Mouse (Mus musculus): ENCODE results near the gene Leng1. TPM values are rescaled to one million over a fixed set of nuclear protein-coding genes. Genes with fewer than 3 reads are reported as not detected.

Leng1 gene
- polyA plus RNA-seq, 1 experiment, result 9.5 TPM

DNA sequence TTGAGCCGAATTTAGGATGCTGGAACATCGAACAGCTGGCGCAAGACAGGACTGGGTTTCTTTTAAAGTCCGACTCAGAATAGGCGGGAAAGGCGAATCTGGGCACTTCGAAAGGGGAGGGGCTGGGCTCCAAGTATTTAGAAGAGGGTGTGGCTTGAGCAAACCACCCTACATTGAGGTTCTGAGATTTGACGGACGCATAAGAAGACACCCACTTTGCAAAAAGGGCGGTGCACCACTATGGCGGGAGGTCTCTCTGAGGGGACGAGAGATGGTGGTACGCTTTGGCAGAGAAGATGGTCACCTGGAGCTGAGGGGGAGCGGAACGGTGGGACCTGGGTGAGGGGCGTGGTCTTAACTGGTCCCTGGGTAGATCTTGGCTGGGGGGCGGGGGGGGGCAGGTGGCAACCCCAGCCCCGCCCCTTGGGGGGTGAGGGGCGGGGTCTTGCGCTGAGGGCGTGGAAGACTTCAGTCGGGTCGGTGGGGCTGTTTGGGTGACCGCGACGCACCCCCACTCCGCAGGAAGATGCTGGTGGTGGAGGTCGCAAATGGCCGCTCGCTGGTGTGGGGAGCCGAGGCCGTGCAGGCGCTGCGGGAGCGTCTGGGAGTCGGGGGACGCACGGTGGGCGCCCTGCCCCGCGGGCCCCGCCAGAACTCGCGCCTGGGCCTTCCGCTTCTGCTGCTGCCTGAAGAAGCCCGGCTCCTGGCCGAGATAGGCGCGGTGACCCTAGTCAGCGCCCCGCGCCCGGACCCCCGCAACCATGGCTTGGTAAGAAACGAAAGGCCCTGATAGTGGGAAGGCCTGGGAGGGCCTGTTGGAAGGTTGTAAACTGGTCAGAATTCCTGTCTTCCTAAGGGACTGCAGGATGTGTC, 28.7 kb upstream of the Leng1 start:
- Histone ChIP-seq H3K4me2 (ENCODE audit: low read depth) (peak overlapping the region; percentile 87), H3ac (ENCODE audit: control insufficient read depth, insufficient read length) (peak overlapping the region; percentile 70), H3K4me3 (peak overlapping the region; percentile 56), H3K79me2 (ENCODE audit: control insufficient read depth, insufficient read depth) (peaks cover 16% of the 10 kb centered on the region), H3K36me3 (ENCODE audit: control insufficient read depth, insufficient read depth) (no peaks in the 10 kb centered on the region), H3K27me3 (ENCODE audit: control insufficient read depth, insufficient read depth, insufficient read length) (no peaks in the 10 kb centered on the region)
- no peak for TF ChIP-seq TCF3 (IDR thresholded peaks at IDR 0.05; ENCODE audit: insufficient read length, low read depth)
- peak; percentile 47 for TF ChIP-seq POLR2A (IDR thresholded peaks at IDR 0.05; ENCODE audit: insufficient read length, low read depth)

DNA sequence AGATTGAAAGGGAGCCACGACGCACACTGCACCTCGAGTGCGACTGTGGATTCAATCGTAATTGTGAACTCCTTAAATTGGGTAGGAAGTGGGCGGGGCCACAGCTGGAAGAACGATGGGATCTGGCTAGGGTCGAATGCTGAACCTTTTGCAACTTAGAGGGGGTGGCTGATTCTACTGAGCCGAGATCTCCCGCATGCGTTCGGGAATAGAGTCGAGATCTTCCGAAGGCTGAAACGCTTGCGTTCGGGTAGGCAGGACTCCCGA, 28.1 kb upstream of the Leng1 start:
- peak overlapping the region; percentile 70 for H3ac ChIP-seq (ENCODE audit: control insufficient read depth, insufficient read length)
- TF ChIP-seq POLR2A (IDR thresholded peaks at IDR 0.05; ENCODE audit: insufficient read length, low read depth) (peak; percentile 95), SRF (IDR thresholded peaks at IDR 0.05; ENCODE audit: control insufficient read depth, insufficient read length, low read depth) (no peak)
- peak overlapping the region; percentile 87 for H3K4me2 ChIP-seq (ENCODE audit: low read depth)
- no peaks in the 10 kb centered on the region for H3K36me3 ChIP-seq (ENCODE audit: control insufficient read depth, insufficient read depth)
- peaks cover 16% of the 10 kb centered on the region for H3K79me2 ChIP-seq (ENCODE audit: control insufficient read depth, insufficient read depth)
- H3K4me3 ChIP-seq, result peak overlapping the region; percentile 56
- H3K27me3 ChIP-seq (ENCODE audit: control insufficient read depth, insufficient read depth, insufficient read length), result no peaks in the 10 kb centered on the region

DNA sequence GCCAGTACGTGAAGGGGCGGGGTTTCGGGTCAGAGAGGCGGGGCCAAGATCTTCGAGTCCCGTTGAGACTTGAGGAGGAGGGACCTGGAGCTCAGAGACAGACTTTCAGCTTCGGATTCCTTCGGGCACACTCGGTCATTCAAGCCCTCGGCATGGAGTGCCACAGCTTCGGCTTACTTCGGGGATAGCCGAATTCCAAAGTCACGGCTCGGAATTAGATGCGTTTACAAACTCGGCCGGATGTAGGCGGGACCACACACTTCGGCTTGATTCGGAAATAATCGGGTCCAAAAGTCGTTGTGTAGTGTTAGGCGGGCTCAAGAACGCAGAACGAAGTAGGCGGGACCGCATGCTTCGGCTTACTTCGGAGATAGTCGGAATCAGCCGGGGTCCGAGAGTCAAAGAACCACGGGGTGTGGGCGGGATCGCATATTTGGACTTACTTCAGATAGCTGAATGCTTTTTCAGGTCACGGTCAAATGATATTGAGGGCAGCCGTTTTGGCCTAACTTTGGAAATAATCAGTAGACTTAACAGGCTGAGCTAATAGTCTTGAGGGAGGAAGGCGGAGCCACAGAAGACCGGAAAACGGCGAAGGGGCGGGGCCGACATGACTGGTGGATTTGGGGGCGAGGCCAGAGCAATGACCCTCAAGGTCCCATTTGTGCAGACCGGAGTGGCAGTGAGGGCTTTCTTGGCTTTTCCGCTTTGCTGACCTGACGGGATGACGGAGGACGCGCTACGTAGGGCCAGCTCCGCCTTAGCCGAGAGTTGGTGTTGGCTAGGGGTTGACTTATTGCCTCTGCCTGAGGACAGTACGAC, 27.6 kb upstream of the Leng1 start, which contains the start of gene Mboat7:
TSS of gene Mboat7 (minus strand) at position 537 of the 822 bp plus-strand sequence.
- Histone ChIP-seq H3K27me3 (ENCODE audit: control insufficient read depth, insufficient read depth, insufficient read length) (no peaks in the 10 kb centered on the region), H3K4me2 (ENCODE audit: low read depth) (peak within 1 kb of the TSS; percentile 87)

DNA sequence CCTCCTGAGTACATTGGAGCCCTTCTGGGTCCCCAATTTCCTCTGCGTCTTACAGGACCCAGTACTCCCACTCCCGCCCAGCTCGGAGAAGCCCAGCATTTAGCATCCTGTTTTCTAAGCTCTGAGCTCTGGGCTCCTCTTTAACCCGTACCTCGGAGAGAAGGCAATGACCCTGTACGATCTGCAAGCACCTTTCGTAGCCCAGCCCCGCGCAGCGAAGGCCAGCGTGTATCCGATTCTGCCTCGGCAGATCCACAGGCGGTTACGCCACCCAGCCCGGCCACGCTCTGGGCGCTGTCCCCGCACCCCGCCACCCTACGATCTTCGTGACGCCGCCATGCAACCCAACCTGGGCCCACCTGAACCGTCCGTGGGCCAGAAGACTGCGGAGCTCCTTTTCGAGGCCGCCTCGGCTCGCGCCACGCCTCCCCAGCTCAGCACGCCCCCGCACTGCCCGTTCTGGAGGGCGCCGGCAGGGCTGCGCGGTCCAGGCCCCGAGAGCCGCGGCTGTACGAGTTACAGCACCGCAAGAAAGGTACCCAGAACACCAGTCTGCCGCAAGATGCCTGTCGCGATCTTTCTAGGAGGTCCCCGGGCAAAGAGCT, 26.8 kb upstream of the Leng1 start, which contains the start of gene Tsen34:
TSS of gene Tsen34 (plus strand) at position 482 of the 605 bp plus-strand sequence.
- Histone ChIP-seq H3K4me3 (peak within 1 kb of the TSS; percentile 56), H3K4me2 (ENCODE audit: low read depth) (peak within 1 kb of the TSS; percentile 87), H3K79me2 (ENCODE audit: control insufficient read depth, insufficient read depth) (peaks cover 16% of the 10 kb centered on the region), H3ac (ENCODE audit: control insufficient read depth, insufficient read length) (peak within 1 kb of the TSS; percentile 70), H3K27me3 (ENCODE audit: control insufficient read depth, insufficient read depth, insufficient read length) (no peaks in the 10 kb centered on the region), H3K36me3 (ENCODE audit: control insufficient read depth, insufficient read depth) (no peaks in the 10 kb centered on the region)
- TF ChIP-seq TCF12 (IDR thresholded peaks at IDR 0.05; ENCODE audit: insufficient read depth, poor library complexity, severe bottlenecking) (no peak), MYOG (IDR thresholded peaks at IDR 0.05; ENCODE audit: control insufficient read depth in 1 of 3, insufficient read depth in 1 of 3, insufficient read length in 2 of 3, low read depth in 2 of 3) (no peak), CEBPB (IDR thresholded peaks at IDR 0.05; ENCODE audit: insufficient read depth, poor library complexity, severe bottlenecking) (no peak), SRF (IDR thresholded peaks at IDR 0.05; ENCODE audit: control insufficient read depth, insufficient read length, low read depth) (no peak), MYOD1 (IDR thresholded peaks at IDR 0.05; ENCODE audit: control insufficient read depth in 1 of 3, insufficient read length in 2 of 3, low read depth in 2 of 3) (no peak), POLR2AphosphoS2 (IDR thresholded peaks at IDR 0.05; ENCODE audit: insufficient read length, low read depth) (no peak)

More for the DNA sequence above, 27.6 kb upstream of the Leng1 start, which contains the start of gene Mboat7:
- peaks cover 16% of the 10 kb centered on the region for H3K79me2 ChIP-seq (ENCODE audit: control insufficient read depth, insufficient read depth)
- peak within 1 kb of the TSS; percentile 70 for H3ac ChIP-seq (ENCODE audit: control insufficient read depth, insufficient read length)
- H3K36me3 ChIP-seq (ENCODE audit: control insufficient read depth, insufficient read depth), result no peaks in the 10 kb centered on the region
- TF ChIP-seq E2F4 (IDR thresholded peaks at IDR 0.05; ENCODE audit: insufficient read depth) (peak; percentile 31), POLR2AphosphoS2 (IDR thresholded peaks at IDR 0.05; ENCODE audit: insufficient read length, low read depth) (peak; percentile 89), CEBPB (IDR thresholded peaks at IDR 0.05; ENCODE audit: insufficient read depth, poor library complexity, severe bottlenecking) (no peak), POLR2A (IDR thresholded peaks at IDR 0.05; ENCODE audit: insufficient read length, low read depth) (peak; percentile 72)
- H3K4me3 ChIP-seq, result peak within 1 kb of the TSS; percentile 56

DNA sequence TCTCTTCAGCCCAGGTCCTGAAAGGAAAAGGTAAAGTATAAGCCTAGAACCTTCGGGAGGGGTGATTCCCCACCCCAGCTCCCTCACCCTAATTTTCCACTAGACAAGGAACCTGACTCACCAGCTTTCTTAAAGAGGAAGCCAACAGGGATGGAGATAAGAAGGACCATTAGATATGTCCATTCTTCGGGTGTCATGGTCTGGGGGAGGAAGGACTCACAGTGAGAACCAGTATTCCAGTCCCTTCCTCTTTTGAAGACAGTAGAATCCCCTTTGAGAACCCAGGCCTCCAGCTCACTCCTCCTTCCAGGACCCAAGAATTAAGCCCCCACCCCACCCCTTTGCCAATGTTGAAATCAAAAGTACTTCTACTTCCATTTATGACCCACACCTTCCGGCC, 26.3 kb upstream of the Leng1 start:
- H3K4me2 ChIP-seq (ENCODE audit: low read depth), result peak overlapping the region; percentile 87

More for the DNA sequence above, 26.3 kb upstream of the Leng1 start:
- Histone ChIP-seq H3K79me2 (ENCODE audit: control insufficient read depth, insufficient read depth) (peaks cover 16% of the 10 kb centered on the region), H3K4me3 (peak overlapping the region; percentile 56), H3K36me3 (ENCODE audit: control insufficient read depth, insufficient read depth) (no peaks in the 10 kb centered on the region), H3K27me3 (ENCODE audit: control insufficient read depth, insufficient read depth, insufficient read length) (no peaks in the 10 kb centered on the region), H3ac (ENCODE audit: control insufficient read depth, insufficient read length) (peak overlapping the region; percentile 70)
- no peak for TF ChIP-seq REST (IDR thresholded peaks at IDR 0.05; ENCODE audit: insufficient read depth, insufficient read length)
- no peak for TF ChIP-seq E2F4 (IDR thresholded peaks at IDR 0.05; ENCODE audit: insufficient read depth)
- no peak for TF ChIP-seq SRF (IDR thresholded peaks at IDR 0.05; ENCODE audit: control insufficient read depth, insufficient read length, low read depth)
- no peak for TF ChIP-seq CEBPB (IDR thresholded peaks at IDR 0.05; ENCODE audit: insufficient read depth, poor library complexity, severe bottlenecking)
- no peak for TF ChIP-seq MAX (IDR thresholded peaks at IDR 0.05; ENCODE audit: low read depth)
- no peak for TF ChIP-seq POLR2A (IDR thresholded peaks at IDR 0.05; ENCODE audit: insufficient read length, low read depth)
- TF ChIP-seq MYOD1 (IDR thresholded peaks at IDR 0.05; ENCODE audit: control insufficient read depth in 1 of 3, insufficient read length in 2 of 3, low read depth in 2 of 3), result no peak
- no peak for TF ChIP-seq POLR2AphosphoS2 (IDR thresholded peaks at IDR 0.05; ENCODE audit: insufficient read length, low read depth)
- TF ChIP-seq USF1 (IDR thresholded peaks at IDR 0.05; ENCODE audit: low read depth), result no peak
- no peak for TF ChIP-seq TCF3 (IDR thresholded peaks at IDR 0.05; ENCODE audit: insufficient read length, low read depth)
